Mouse (Mus musculus) kidney, postnatal 0 days (tissue): ENCODE measurements around the gene Olfr376. TPM values are rescaled to one million over a fixed set of nuclear protein-coding genes. Genes with fewer than 3 reads are reported as not detected.

Source experiments
- ATAC-seq: fragments of 200-750 bp; cut with Nextera tagmentation; replicated peaks from 2 replicates; pipeline ENCODE4 v1.8.0; 2017; ENCODE audit warnings: low read depth, moderate number of reproducible peaks, moderate TSS enrichment, moderate library complexity; ENCODE audit not compliant: low FRiP score
- DNase-seq: peaks from one replicate; pipeline ENCODE4 v3.0.0-alpha.2; 2016; ENCODE audit warnings: low spot score
- H3K27ac ChIP-seq: fragments of 300-500 bp; sonication (generic); 2 replicates; pipeline ENCODE4 v1.5.1; 2014; ENCODE audit warnings: mild to moderate bottlenecking
- H3K27me3 ChIP-seq: fragments of 300-500 bp; sonication (generic); 2 replicates; pipeline ENCODE4 v1.6.1; 2014; ENCODE audit warnings: low read length, mixed read lengths; ENCODE audit not compliant: insufficient read depth
- H3K36me3 ChIP-seq: fragments of 300-500 bp; sonication (generic); 2 replicates; pipeline ENCODE4 v1.6.1; 2014; ENCODE audit warnings: low read length, mixed read lengths; ENCODE audit not compliant: insufficient read depth
- H3K4me1 ChIP-seq: fragments of 300-500 bp; sonication (generic); replicated peaks from 2 replicates; pipeline ENCODE4 v1.6.1; 2014; ENCODE audit warnings: antibody characterized with exemption, low read length, mixed read lengths; ENCODE audit not compliant: insufficient read depth
- H3K4me2 ChIP-seq: fragments of 300-500 bp; sonication (generic); 2 replicates; pipeline ENCODE4 v1.6.1; 2014; ENCODE audit warnings: mild to moderate bottlenecking, low read length, moderate library complexity, mixed read lengths
- H3K4me3 ChIP-seq: fragments of 300-500 bp; sonication (generic); replicated peaks from 2 replicates; pipeline ENCODE4 v1.5.1; 2014; ENCODE audit warnings: low read depth, low read length
- H3K9ac ChIP-seq: fragments of 300-500 bp; sonication (generic); 2 replicates; pipeline ENCODE4 v1.6.1; 2014; ENCODE audit warnings: low read depth, low read length
- H3K9me3 ChIP-seq: fragments of 300-500 bp; sonication (generic); replicated peaks from 2 replicates; pipeline ENCODE4 v1.6.1; 2016; ENCODE audit warnings: low read length, inconsistent platforms, mixed read lengths
- CTCF ChIP-seq: IDR thresholded peaks from 2 replicates; pipeline ENCODE4 v1.5.1; 2016; ENCODE audit warnings: antibody characterized with exemption, low read depth, mild to moderate bottlenecking, moderate library complexity
- WGBS: fragments of 180-500 bp; shearing (Covaris S2); extraction: QIAGEN DNeasy Blood & Tissue Kit; methylation state at CpG from one replicate; pipeline ENCODE4 v1.1.7; 2014; 5-methylcytosine and 5-hydroxymethylcytosine counted together
- polyA plus RNA-seq: library from polyadenylated mRNA; unstranded; fragments of >200 nt; fragmentation: Nextera tagmentation; extraction: Ambion mirVana; gene quantifications from 2 replicates; pipeline ENCODE4 v1.2.1, GENCODE M21; 2015

Olfr376 gene
- polyA plus RNA-seq, 1 experiment from 2014 or later, result not detected

- no peaks in the 10 kb centered on the region for H3K36me3 ChIP-seq
- H3K9me3 ChIP-seq, result no peaks in the 10 kb centered on the region
- H3K4me2 ChIP-seq, result no peak overlapping the region
- H3K4me1 ChIP-seq, result no peaks in the 10 kb centered on the region
- WGBS, result 79% methylated on average over 4 of the region's 4 CpGs
- H3K27ac ChIP-seq, result no peak overlapping the region
- H3K27me3 ChIP-seq, result no peaks in the 10 kb centered on the region
- H3K9ac ChIP-seq, result no peak overlapping the region
- ATAC-seq, result no peak
- no peak for DNase-seq
- H3K4me3 ChIP-seq, result no peak overlapping the region
- no peak for TF ChIP-seq CTCF
Measured at GRCm38 (mm10) chr11:73336919-73337318, 34.1 kb upstream of the Olfr376 start.

- 60% methylated on average over 3 of the region's 3 CpGs for WGBS
- H3K27me3 ChIP-seq, result no peaks in the 10 kb centered on the region
- H3K27ac ChIP-seq, result no peak within 1 kb of the TSS
- no peaks in the 10 kb centered on the region for H3K4me1 ChIP-seq
- no peak within 1 kb of the TSS for H3K9ac ChIP-seq
- no peak for ATAC-seq
- no peak for DNase-seq
- H3K9me3 ChIP-seq, result no peaks in the 10 kb centered on the region
- H3K4me3 ChIP-seq, result no peak within 1 kb of the TSS
- no peaks in the 10 kb centered on the region for H3K36me3 ChIP-seq
- TF ChIP-seq CTCF, result no peak
- no peak within 1 kb of the TSS for H3K4me2 ChIP-seq
Measured at GRCm38 (mm10) chr11:73350483-73350882, 20.6 kb upstream of the Olfr376 start, which contains the start of gene Olfr20. Olfr20 (plus strand) TSS chr11:73350783.

DNA sequence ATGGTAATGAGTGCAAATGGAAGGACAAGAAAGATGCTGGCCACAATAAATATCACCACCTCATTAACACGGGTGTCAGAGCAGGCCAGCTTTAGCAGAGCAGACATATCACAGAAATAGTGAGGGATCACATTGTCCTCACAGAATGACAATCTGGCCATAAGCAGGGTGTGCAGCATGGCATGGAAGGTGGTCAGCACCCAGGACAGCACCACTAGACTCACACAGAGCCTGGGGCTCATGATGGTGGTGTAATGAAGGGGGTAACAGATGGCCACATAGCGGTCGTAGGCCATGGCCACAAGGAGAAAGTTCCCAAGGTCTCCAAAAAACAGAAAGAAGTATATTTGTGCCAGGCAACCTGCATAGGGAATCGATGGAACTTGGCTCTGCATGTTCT is 24.3 kb downstream of the Olfr376 start:
- WGBS, result 71% methylated on average over 4 of the region's 4 CpGs
- no peak overlapping the region for H3K27ac ChIP-seq
- peak; percentile 9 for DNase-seq

DNA sequence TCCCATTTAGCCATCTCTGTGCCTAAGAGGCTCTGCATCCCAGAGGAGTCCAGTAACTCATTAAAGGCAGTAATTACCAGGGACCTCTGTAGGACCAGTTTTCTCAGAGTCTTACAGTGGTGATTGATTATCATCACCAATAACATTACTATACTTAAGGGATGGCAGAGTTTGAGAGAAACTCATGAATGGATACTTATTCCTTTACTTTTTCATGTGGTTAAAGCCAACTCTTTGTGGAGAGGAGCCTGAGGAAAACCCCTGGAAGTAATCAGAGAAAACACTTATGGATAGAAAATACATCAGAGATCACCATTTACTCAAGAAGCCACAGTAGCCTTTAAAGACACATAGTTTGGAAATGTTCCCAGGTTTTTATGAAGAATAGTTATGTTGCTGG is 28.5 kb downstream of the Olfr376 start, which contains the start of gene Olfr1:
Olfr1 (minus strand) TSS at position 101 of the 400 bp plus-strand sequence.
- TF ChIP-seq CTCF, result no peak
- Histone ChIP-seq H3K4me3 (no peak within 1 kb of the TSS), H3K27ac (no peak within 1 kb of the TSS), H3K27me3 (no peaks in the 10 kb centered on the region), H3K4me2 (no peak within 1 kb of the TSS), H3K9me3 (no peaks in the 10 kb centered on the region), H3K4me1 (no peaks in the 10 kb centered on the region), H3K36me3 (no peaks in the 10 kb centered on the region), H3K9ac (no peak within 1 kb of the TSS)
- DNase-seq (no peak), ATAC-seq (no peak)

More for the DNA sequence above, 24.3 kb downstream of the Olfr376 start:
- no peaks in the 10 kb centered on the region for H3K9me3 ChIP-seq
- H3K4me1 ChIP-seq, result no peaks in the 10 kb centered on the region
- TF ChIP-seq CTCF, result no peak
- H3K4me3 ChIP-seq, result no peak overlapping the region
- H3K4me2 ChIP-seq, result no peak overlapping the region
- no peaks in the 10 kb centered on the region for H3K36me3 ChIP-seq
- H3K27me3 ChIP-seq, result no peaks in the 10 kb centered on the region
- ATAC-seq, result no peak
- H3K9ac ChIP-seq, result no peak overlapping the region

Other genes with a start within 250 kb of the Olfr376 start
- 7.3 and 8.5 TPM in 2 replicates for gene Haspin, start 233.0 kb upstream of the Olfr376 start, polyA plus RNA-seq
- 1.3 and 1.6 TPM in 2 replicates for gene P2rx5, start 210.8 kb upstream of the Olfr376 start, polyA plus RNA-seq
- gene Emc6, start 194.2 kb upstream of the Olfr376 start, polyA plus RNA-seq, result 182 and 187 TPM in 2 replicates
- 227 and 237 TPM in 2 replicates for gene Tax1bp3, start 194.2 kb upstream of the Olfr376 start, polyA plus RNA-seq
- 21.7 and 22.8 TPM in 2 replicates for gene Ctns, start 172.2 kb upstream of the Olfr376 start, polyA plus RNA-seq
- 3.8 and 3.9 TPM in 2 replicates for gene Shpk, start 171.8 kb upstream of the Olfr376 start, polyA plus RNA-seq
- not detected in 2 replicates for gene Trpv1, start 137.0 kb upstream of the Olfr376 start, polyA plus RNA-seq
- gene Trpv3, start 103.9 kb upstream of the Olfr376 start, polyA plus RNA-seq, result 0.16 and 0.19 TPM in 2 replicates
- gene Aspa, start 41.6 kb upstream of the Olfr376 start, polyA plus RNA-seq, result 62.8 and 68.6 TPM in 2 replicates
- not detected in 2 replicates for gene Gm49340, start 41.5 kb upstream of the Olfr376 start, polyA plus RNA-seq
- gene Spata22, start 41.5 kb upstream of the Olfr376 start, polyA plus RNA-seq, result 0.26 and 0.28 TPM in 2 replicates
- not detected in 2 replicates for gene Olfr20, start 20.5 kb upstream of the Olfr376 start, polyA plus RNA-seq
- gene Olfr1, start 28.4 kb downstream of the Olfr376 start, polyA plus RNA-seq, result not detected in 2 replicates
- gene Olfr378, start 57.2 kb downstream of the Olfr376 start, polyA plus RNA-seq, result not detected in 2 replicates
- not detected in 2 replicates for gene Olfr380, start 86.3 kb downstream of the Olfr376 start, polyA plus RNA-seq
- gene Olfr381, start 120.4 kb downstream of the Olfr376 start, polyA plus RNA-seq, result not detected in 2 replicates
- gene Olfr382, start 146.0 kb downstream of the Olfr376 start, polyA plus RNA-seq, result not detected in 2 replicates
- gene Olfr385, start 221.8 kb downstream of the Olfr376 start, polyA plus RNA-seq, result not detected in 2 replicates
- gene Olfr384, start 227.3 kb downstream of the Olfr376 start, polyA plus RNA-seq, result not detected in 2 replicates